Mouse (Mus musculus) c-Kit-positive CD71-negative TER-119-negative erythroid progenitor cells, embryonic 14.5 days (primary cell): Measurements from ENCODE around the gene Mrgprb8.
"Not testable (repeated sequence)": the region's sequence is repeated elsewhere in the genome, so short reads cannot be mapped to it uniquely, and the experiment has no call there.

Source experiments
- DNase-seq: peaks from one replicate; pipeline ENCODE4 v3.0.0-alpha.2; 2013; ENCODE audit warnings: low read depth

The Mrgprb8 gene

GRCm38 (mm10) chr7:48388226-48388625, at the start of gene Mrgprb8:
TSS of gene Mrgprb8 (plus strand) at chr7:48388526.
- no peak for DNase-seq

- not testable (repeated sequence) for DNase-seq
Measured at GRCm38 (mm10) chr7:48435936-48436335, 47.6 kb downstream of the Mrgprb8 start.

GRCm38 (mm10) chr7:48436581-48436980, 48.3 kb downstream of the Mrgprb8 start:
- DNase-seq: no peak
